Mouse (Mus musculus) testis, postnatal 14 days (tissue): ENCODE results near the gene Mthfsl.
"Not testable (repeated sequence)": the region's sequence is repeated elsewhere in the genome, so short reads cannot be mapped to it uniquely, and the experiment has no call there.

Experiments
- DNase-seq: peaks from one replicate; pipeline ENCODE4 v3.0.0; 2021; ENCODE audit warnings: low spot score

Gene Mthfsl

GRCm38 (mm10) chr9:88689451-88689850, 30.6 kb downstream of the Mthfsl start:
- DNase-seq: not testable (repeated sequence)

DNA sequence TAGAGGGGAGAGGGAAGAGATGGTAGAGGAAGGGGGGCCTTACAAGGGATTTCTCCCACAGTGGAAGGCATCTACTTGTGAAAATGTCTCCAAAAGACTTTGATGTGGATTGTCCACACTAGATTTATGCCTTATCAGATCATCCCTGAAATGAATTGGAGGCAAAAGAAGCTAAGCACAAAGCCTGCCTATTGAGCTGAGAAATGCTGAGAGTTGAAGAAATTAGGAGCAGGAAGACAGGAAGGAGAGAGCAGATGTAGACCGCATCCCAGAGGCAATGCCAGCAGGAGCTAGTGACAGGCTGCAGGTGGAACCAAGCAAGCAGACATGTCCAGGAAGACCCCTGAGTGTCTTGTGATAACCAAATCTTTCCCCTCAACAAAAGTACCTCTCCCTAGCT, 33.4 kb downstream of the Mthfsl start:
- not testable (repeated sequence) for DNase-seq

DNA sequence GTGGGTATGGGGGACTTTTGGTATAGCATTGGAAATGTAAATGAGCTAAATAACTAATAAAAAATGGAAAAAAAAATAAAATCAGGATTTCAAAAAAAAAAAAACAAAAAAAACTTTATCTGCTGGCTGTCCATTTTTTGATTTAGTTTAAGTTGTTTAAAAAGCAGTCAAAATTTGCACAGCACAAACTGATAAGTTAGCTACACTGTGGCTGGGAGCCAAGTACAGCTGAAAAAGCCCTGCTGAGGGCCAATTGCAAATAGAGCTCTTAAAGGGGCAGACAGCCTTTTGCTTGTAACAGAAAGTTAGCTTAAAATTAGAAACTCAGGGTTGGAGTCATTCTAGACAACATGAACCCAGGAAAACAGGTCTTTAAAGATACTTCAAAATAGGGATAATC, 61.8 kb downstream of the Mthfsl start:
- peak; percentile 50 for DNase-seq

GRCm38 (mm10) chr9:88650742-88651141, 69.4 kb downstream of the Mthfsl start:
- not testable (repeated sequence) for DNase-seq
